Comparison of ENCODE assay signal across 10 mouse cellular contexts in the genomic region with DNA sequence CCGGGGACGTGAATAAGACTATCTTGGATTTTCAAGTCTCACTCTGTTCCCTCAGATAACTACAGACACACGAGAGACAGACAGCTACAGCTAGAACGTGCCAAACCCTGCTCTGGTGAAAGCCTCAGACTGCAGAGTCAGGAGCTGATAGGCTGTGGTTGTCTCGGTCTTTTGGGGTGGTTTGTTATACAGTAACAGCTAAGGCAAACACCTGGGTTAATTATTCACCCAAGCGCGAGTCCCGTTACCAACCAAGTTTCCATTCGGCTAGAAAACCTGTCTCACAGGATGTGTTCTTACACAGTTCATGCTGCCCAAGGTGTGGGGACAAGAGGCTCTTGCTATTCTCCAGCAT.
DNase-seq lines count a peak whose midpoint lies in the region; ATAC-seq and TF ChIP-seq lines count a peak whose summit lies in the region.
"Had no signal": no experiment of that assay in that cellular context is flagged by ENCODE, and none has a peak within 500 bp of the region (broad histone marks: within the 10 kb centered on the region; RNA-seq: fewer than 3 reads in every experiment).

No protein-coding gene starts in this region.

- H3K9me3 ChIP-seq in heart, embryonic 15.5 days (replicated peaks), result no peaks in the 10 kb centered on the region
- H3K9me3 ChIP-seq in heart, embryonic 10.5 days, result no peaks in the 10 kb centered on the region
- no peaks in the 10 kb centered on the region for H3K9me3 ChIP-seq in intestine, postnatal 0 days (ENCODE audit: control insufficient read depth)
- no peaks in the 10 kb centered on the region for H3K9me3 ChIP-seq in liver, embryonic 12.5 days (replicated peaks)

- no peak for DNase-seq in heart, embryonic 10.5 days (ENCODE audit: low spot score)
- DNase-seq in left cerebral cortex, adult 8-10 months (ENCODE audit: low spot score in 2 of 2), result no peak
- DNase-seq in ovary, postnatal 14 days (ENCODE audit: low spot score), result no peak
- DNase-seq: embryo, embryonic 11 days had no signal

- no peaks in the 10 kb centered on the region for H3K4me1 ChIP-seq in heart, embryonic 15.5 days (replicated peaks)
- H3K4me1 ChIP-seq in heart, embryonic 10.5 days, result 0 out of 2 replicates have a peak, but pooled peaks cover 5% of the 10 kb centered on the region
- H3K4me1 ChIP-seq in intestine, postnatal 0 days (replicated peaks; ENCODE audit: control insufficient read depth, insufficient read depth, low read length), result no peaks in the 10 kb centered on the region; the same call in 1 of the 2 replicates
- H3K4me1 ChIP-seq in liver, embryonic 12.5 days, result peaks cover 7% of the 10 kb centered on the region; the same call in 1 of the 2 replicates

- H3K27ac ChIP-seq in heart, embryonic 15.5 days, result no peak overlapping the region
- H3K27ac ChIP-seq in heart, embryonic 10.5 days, result no peak overlapping the region
- H3K27ac ChIP-seq in intestine, postnatal 0 days (ENCODE audit: low read depth, low read length), result no peak overlapping the region
- peak overlapping the region; percentile 73 for H3K27ac ChIP-seq in liver, embryonic 12.5 days
- H3K27ac ChIP-seq: hindbrain, embryonic 14.5 days had no signal

- no peak overlapping the region for H3K4me3 ChIP-seq in heart, embryonic 15.5 days
- H3K4me3 ChIP-seq in heart, embryonic 10.5 days, result no peak overlapping the region
- no peak overlapping the region for H3K4me3 ChIP-seq in intestine, postnatal 0 days (ENCODE audit: low read depth, low read length)
- H3K4me3 ChIP-seq in liver, embryonic 12.5 days, result no peak overlapping the region

- no peak overlapping the region for H3K4me2 ChIP-seq in heart, embryonic 15.5 days
- H3K4me2 ChIP-seq in intestine, postnatal 0 days (replicated peaks; ENCODE audit: low read depth), result peak overlapping the region; percentile 42
- no peak overlapping the region for H3K4me2 ChIP-seq in liver, embryonic 12.5 days
- H3K4me2 ChIP-seq: hindbrain, embryonic 14.5 days had no signal

- 0 out of 2 replicates have a peak, but pooled peaks have one; percentile 35 for ATAC-seq in heart, embryonic 15.5 days (replicated peaks; ENCODE audit: insufficient number of reproducible peaks, insufficient read depth, low FRiP score, low read depth)
- ATAC-seq in intestine, postnatal 0 days, result peak; percentile 90
- ATAC-seq in liver, embryonic 12.5 days, result peak; percentile 93
- peak; percentile 90 for ATAC-seq in megakaryocyte-erythroid progenitor cell, adult 5-6 weeks (replicated peaks; ENCODE audit: low FRiP score, low TSS enrichment, poor library complexity, severe bottlenecking)
- ATAC-seq in inflammation-experienced regulatory T-cells, adult 6 months, result no peak

- no peaks in the 10 kb centered on the region for H3K27me3 ChIP-seq in heart, embryonic 15.5 days
- H3K27me3 ChIP-seq in heart, embryonic 10.5 days (ENCODE audit: insufficient read depth, poor library complexity, severe bottlenecking), result no peaks in the 10 kb centered on the region
- H3K27me3 ChIP-seq in intestine, postnatal 0 days (replicated peaks; ENCODE audit: control insufficient read depth, insufficient read depth, low read length), result no peaks in the 10 kb centered on the region
- H3K27me3 ChIP-seq in liver, embryonic 12.5 days (replicated peaks), result no peaks in the 10 kb centered on the region

- H3K36me3 ChIP-seq in heart, embryonic 15.5 days, result no peaks in the 10 kb centered on the region
- no peaks in the 10 kb centered on the region for H3K36me3 ChIP-seq in heart, embryonic 10.5 days
- H3K36me3 ChIP-seq in intestine, postnatal 0 days (ENCODE audit: control insufficient read depth, insufficient read depth), result no peaks in the 10 kb centered on the region
- no peaks in the 10 kb centered on the region for H3K36me3 ChIP-seq in liver, embryonic 12.5 days

- no peak overlapping the region for H3K9ac ChIP-seq in heart, embryonic 15.5 days
- H3K9ac ChIP-seq in intestine, postnatal 0 days (ENCODE audit: low read depth, low read length), result no peak overlapping the region
- H3K9ac ChIP-seq in liver, embryonic 12.5 days, result no peak overlapping the region
- H3K9ac ChIP-seq: hindbrain, embryonic 14.5 days had no signal

- TF ChIP-seq CTCF in intestine, postnatal 0 days (IDR thresholded peaks at IDR 0.05; ENCODE audit: low read depth), result no peak

- 60% methylated on average over 9 of the region's 9 CpGs for WGBS in heart, embryonic 15.5 days
- 49% methylated on average over 9 of the region's 9 CpGs for WGBS in heart, embryonic 10.5 days
- WGBS in intestine, postnatal 0 days, result 40% methylated on average over 9 of the region's 9 CpGs
- 45% methylated on average over 9 of the region's 9 CpGs for WGBS in liver, embryonic 12.5 days (ENCODE audit: insufficient replicate concordance)
